Mouse (Mus musculus): ENCODE data around the gene Fam173a. TPM values are rescaled to one million over a fixed set of nuclear protein-coding genes. Genes with fewer than 3 reads are reported as not detected.

Gene Fam173a
- polyA plus RNA-seq, 1 experiment from 2014 or later, result 91.6 TPM

- peak overlapping the region; percentile 62 for H3K4me3 ChIP-seq (replicated peaks; ENCODE audit: low read length)
- H3K4me1 ChIP-seq (replicated peaks; ENCODE audit: control insufficient read depth, insufficient read depth, low read length), result peaks cover 65% of the 10 kb centered on the region
- ATAC-seq (ENCODE audit: low FRiP score) (no peak), DNase-seq (ENCODE audit: low spot score) (no peak)
- peaks cover 45% of the 10 kb centered on the region for H3K36me3 ChIP-seq (replicated peaks; ENCODE audit: control insufficient read depth, insufficient read depth)
- peak overlapping the region; percentile 90 for H3K9ac ChIP-seq
- H3K27ac ChIP-seq, result peak overlapping the region; percentile 92
- H3K9me3 ChIP-seq (ENCODE audit: control insufficient read depth, low read length), result no peaks in the 10 kb centered on the region
- H3K4me2 ChIP-seq (replicated peaks), result peak overlapping the region; percentile 95
- WGBS, result 44% methylated on average over 8 of the region's 8 CpGs
- H3K27me3 ChIP-seq (ENCODE audit: control insufficient read depth, insufficient read depth, low read length), result no peaks in the 10 kb centered on the region
Observed at GRCm38 (mm10) chr17:25829558-25830017, 36.9 kb upstream of the Fam173a start.

- Histone ChIP-seq H3K27ac (peak within 1 kb of the TSS; percentile 92), H3K4me3 (replicated peaks; ENCODE audit: low read length) (peak within 1 kb of the TSS; percentile 62), H3K4me2 (replicated peaks) (peak within 1 kb of the TSS; percentile 95), H3K4me1 (replicated peaks; ENCODE audit: control insufficient read depth, insufficient read depth, low read length) (peaks cover 65% of the 10 kb centered on the region), H3K9me3 (ENCODE audit: control insufficient read depth, low read length) (no peaks in the 10 kb centered on the region), H3K36me3 (replicated peaks; ENCODE audit: control insufficient read depth, insufficient read depth) (peaks cover 45% of the 10 kb centered on the region), H3K9ac (peak within 1 kb of the TSS; percentile 90), H3K27me3 (ENCODE audit: control insufficient read depth, insufficient read depth, low read length) (no peaks in the 10 kb centered on the region)
- under 1% methylated on average over 32 of the region's 32 CpGs for WGBS
- DNase-seq (ENCODE audit: low spot score), result peak; percentile 84
- ATAC-seq (ENCODE audit: low FRiP score), result peak; percentile 58
Observed at GRCm38 (mm10) chr17:25828712-25829557, 36.2 kb upstream of the Fam173a start, which contains the start of gene Jmjd8. Gene Jmjd8 (plus strand): TSS chr17:25828867.

GRCm38 (mm10) chr17:25828223-25828594 is 35.5 kb upstream of the Fam173a start:
- H3K4me2 ChIP-seq (replicated peaks), result peak overlapping the region; percentile 95
- H3K27me3 ChIP-seq (ENCODE audit: control insufficient read depth, insufficient read depth, low read length), result no peaks in the 10 kb centered on the region
- peaks cover 61% of the 10 kb centered on the region for H3K4me1 ChIP-seq (replicated peaks; ENCODE audit: control insufficient read depth, insufficient read depth, low read length)
- WGBS, result 84% methylated on average over 8 of the region's 8 CpGs
- H3K4me3 ChIP-seq (replicated peaks; ENCODE audit: low read length), result peak overlapping the region; percentile 62
- no peak for ATAC-seq (ENCODE audit: low FRiP score)
- H3K27ac ChIP-seq, result peak overlapping the region; percentile 92; the same call in 1 of the 2 replicates
- no peak for DNase-seq (ENCODE audit: low spot score)
- H3K36me3 ChIP-seq (replicated peaks; ENCODE audit: control insufficient read depth, insufficient read depth), result peaks cover 45% of the 10 kb centered on the region
- H3K9me3 ChIP-seq (ENCODE audit: control insufficient read depth, low read length), result no peaks in the 10 kb centered on the region
- peak overlapping the region; percentile 90 for H3K9ac ChIP-seq

GRCm38 (mm10) chr17:25827546-25828222 is 35.0 kb upstream of the Fam173a start:
- no peak for ATAC-seq (ENCODE audit: low FRiP score)
- no peak overlapping the region for H3K27ac ChIP-seq
- peaks cover 45% of the 10 kb centered on the region for H3K36me3 ChIP-seq (replicated peaks; ENCODE audit: control insufficient read depth, insufficient read depth)
- WGBS, result 91% methylated on average over 22 of the region's 22 CpGs
- H3K9me3 ChIP-seq (ENCODE audit: control insufficient read depth, low read length), result no peaks in the 10 kb centered on the region
- H3K4me1 ChIP-seq (replicated peaks; ENCODE audit: control insufficient read depth, insufficient read depth, low read length), result peaks cover 61% of the 10 kb centered on the region
- no peaks in the 10 kb centered on the region for H3K27me3 ChIP-seq (ENCODE audit: control insufficient read depth, insufficient read depth, low read length)
- no peak for DNase-seq (ENCODE audit: low spot score)
- no peak overlapping the region for H3K4me2 ChIP-seq (replicated peaks)
- H3K9ac ChIP-seq, result 0 out of 2 replicates have a peak overlapping the region, but pooled peaks have one; percentile 90
- no peak overlapping the region for H3K4me3 ChIP-seq (replicated peaks; ENCODE audit: low read length)

- Histone ChIP-seq H3K9me3 (ENCODE audit: control insufficient read depth, low read length) (no peaks in the 10 kb centered on the region), H3K27ac (no peak overlapping the region), H3K4me3 (replicated peaks; ENCODE audit: low read length) (no peak overlapping the region), H3K9ac (no peak overlapping the region), H3K4me1 (replicated peaks; ENCODE audit: control insufficient read depth, insufficient read depth, low read length) (peaks cover 58% of the 10 kb centered on the region), H3K36me3 (replicated peaks; ENCODE audit: control insufficient read depth, insufficient read depth) (peaks cover 45% of the 10 kb centered on the region), H3K27me3 (ENCODE audit: control insufficient read depth, insufficient read depth, low read length) (no peaks in the 10 kb centered on the region), H3K4me2 (replicated peaks) (no peak overlapping the region)
- no peak for ATAC-seq (ENCODE audit: low FRiP score)
- no peak for DNase-seq (ENCODE audit: low spot score)
- 95% methylated on average over 13 of the region's 13 CpGs for WGBS
Observed at GRCm38 (mm10) chr17:25827011-25827410, 34.3 kb upstream of the Fam173a start.

GRCm38 (mm10) chr17:25825984-25826570 is 33.4 kb upstream of the Fam173a start:
- H3K36me3 ChIP-seq (replicated peaks; ENCODE audit: control insufficient read depth, insufficient read depth), result peaks cover 38% of the 10 kb centered on the region
- H3K27me3 ChIP-seq (ENCODE audit: control insufficient read depth, insufficient read depth, low read length), result no peaks in the 10 kb centered on the region
- DNase-seq (ENCODE audit: low spot score), result no peak
- H3K4me1 ChIP-seq (replicated peaks; ENCODE audit: control insufficient read depth, insufficient read depth, low read length), result peaks cover 49% of the 10 kb centered on the region
- no peak overlapping the region for H3K27ac ChIP-seq
- no peak overlapping the region for H3K4me2 ChIP-seq (replicated peaks)
- WGBS, result 96% methylated on average over 27 of the region's 27 CpGs
- no peak overlapping the region for H3K4me3 ChIP-seq (replicated peaks; ENCODE audit: low read length)
- H3K9ac ChIP-seq, result no peak overlapping the region
- H3K9me3 ChIP-seq (ENCODE audit: control insufficient read depth, low read length), result no peaks in the 10 kb centered on the region
- ATAC-seq (ENCODE audit: low FRiP score), result no peak

- Histone ChIP-seq H3K27me3 (ENCODE audit: control insufficient read depth, insufficient read depth, low read length) (no peaks in the 10 kb centered on the region), H3K27ac (no peak overlapping the region), H3K9ac (no peak overlapping the region), H3K4me2 (replicated peaks) (peak overlapping the region; percentile 99; the same call in 1 of the 2 replicates), H3K9me3 (ENCODE audit: control insufficient read depth, low read length) (no peaks in the 10 kb centered on the region), H3K4me1 (replicated peaks; ENCODE audit: control insufficient read depth, insufficient read depth, low read length) (peaks cover 42% of the 10 kb centered on the region), H3K36me3 (replicated peaks; ENCODE audit: control insufficient read depth, insufficient read depth) (peaks cover 31% of the 10 kb centered on the region), H3K4me3 (replicated peaks; ENCODE audit: low read length) (no peak overlapping the region)
- ATAC-seq (ENCODE audit: low FRiP score) (no peak), DNase-seq (ENCODE audit: low spot score) (no peak)
- 88% methylated on average over 6 of the region's 6 CpGs for WGBS
Observed at GRCm38 (mm10) chr17:25825311-25825710, 32.6 kb upstream of the Fam173a start.

GRCm38 (mm10) chr17:25824362-25825142 is 31.9 kb upstream of the Fam173a start:
- 77% methylated on average over 17 of the region's 17 CpGs for WGBS

More at GRCm38 (mm10) chr17:25824362-25825142, 31.9 kb upstream of the Fam173a start:
- Histone ChIP-seq H3K27ac (no peak overlapping the region), H3K9me3 (ENCODE audit: control insufficient read depth, low read length) (no peaks in the 10 kb centered on the region), H3K4me1 (replicated peaks; ENCODE audit: control insufficient read depth, insufficient read depth, low read length) (peaks cover 35% of the 10 kb centered on the region), H3K27me3 (ENCODE audit: control insufficient read depth, insufficient read depth, low read length) (no peaks in the 10 kb centered on the region), H3K4me3 (replicated peaks; ENCODE audit: low read length) (peak overlapping the region; percentile 68), H3K9ac (peak overlapping the region; percentile 82), H3K36me3 (replicated peaks; ENCODE audit: control insufficient read depth, insufficient read depth) (peaks cover 33% of the 10 kb centered on the region), H3K4me2 (replicated peaks) (peak overlapping the region; percentile 99)
- ATAC-seq (ENCODE audit: low FRiP score) (no peak), DNase-seq (ENCODE audit: low spot score) (no peak)
